Mouse (Mus musculus) stomach, postnatal 0 days (tissue): ENCODE measurements at regions not wholly inside any gene's neighbourhood (a gene's known extent, or its start where the extent isn't known, plus 50 kb on each side); places are given as distances from the start of the nearest gene placed in this dataset.

ENCODE experiments used
- ATAC-seq: fragments of 200-750 bp; cut with Nextera tagmentation; 2 replicates; pipeline ENCODE4 v1.8.0; 2017; ENCODE audit not compliant: low FRiP score, low TSS enrichment
- DNase-seq: peaks from one replicate; pipeline ENCODE4 v3.0.0-alpha.2; 2016; ENCODE audit warnings: low spot score
- H3K27ac ChIP-seq: fragments of 300-500 bp; sonication (generic); replicated peaks from 2 replicates; pipeline ENCODE4 v1.5.1; 2014; ENCODE audit warnings: mild to moderate bottlenecking, control low read depth
- H3K27me3 ChIP-seq: fragments of 300-500 bp; sonication (generic); 2 replicates; pipeline ENCODE4 v1.6.1; 2014; ENCODE audit warnings: low read length; ENCODE audit not compliant: control insufficient read depth, insufficient read depth
- H3K36me3 ChIP-seq: fragments of 300-500 bp; sonication (generic); 2 replicates; pipeline ENCODE4 v1.6.1; 2014; ENCODE audit warnings: low read length, mixed read lengths; ENCODE audit not compliant: control insufficient read depth, insufficient read depth
- H3K4me1 ChIP-seq: fragments of 300-500 bp; sonication (generic); replicated peaks from 2 replicates; pipeline ENCODE4 v1.6.1; 2014; ENCODE audit warnings: antibody characterized with exemption; ENCODE audit not compliant: control insufficient read depth, insufficient read depth
- H3K4me2 ChIP-seq: fragments of 300-500 bp; sonication (generic); replicated peaks from 2 replicates; pipeline ENCODE4 v1.6.1; 2014; ENCODE audit warnings: low read depth, mild to moderate bottlenecking, control low read depth, moderate library complexity
- H3K4me3 ChIP-seq: fragments of 300-500 bp; sonication (generic); 2 replicates; pipeline ENCODE4 v1.5.1; 2014; ENCODE audit warnings: low read depth, low read length, control low read depth
- H3K9ac ChIP-seq: fragments of 300-500 bp; sonication (generic); 2 replicates; pipeline ENCODE4 v1.6.1; 2014; ENCODE audit warnings: mild to moderate bottlenecking, low read length, control low read depth, mixed read lengths
- H3K9me3 ChIP-seq: fragments of 300-500 bp; sonication (generic); 2 replicates; pipeline ENCODE4 v1.6.1; 2016; ENCODE audit warnings: low read length; ENCODE audit not compliant: control insufficient read depth
- CTCF ChIP-seq: IDR thresholded peaks from 2 replicates; pipeline ENCODE4 v1.5.1; 2016; ENCODE audit warnings: antibody characterized with exemption, low read depth, mild to moderate bottlenecking, moderate library complexity
- EP300 ChIP-seq: optimal IDR thresholded peaks from 2 replicates; pipeline ENCODE3; 2016; ENCODE audit warnings: antibody characterized with exemption
- WGBS: fragments of 180-500 bp; shearing (Covaris S2); extraction: QIAGEN DNeasy Blood & Tissue Kit; methylation state at CpG from one replicate; pipeline ENCODE4 v1.1.7; 2014; 5-methylcytosine and 5-hydroxymethylcytosine counted together

- Histone ChIP-seq H3K9me3 (no peaks in the 10 kb centered on the region), H3K27ac (no peak overlapping the region), H3K4me1 (no peaks in the 10 kb centered on the region), H3K27me3 (no peaks in the 10 kb centered on the region), H3K4me3 (no peak overlapping the region), H3K4me2 (no peak overlapping the region), H3K36me3 (no peaks in the 10 kb centered on the region), H3K9ac (no peak overlapping the region)
- DNase-seq (no peak), ATAC-seq (no peak)
- 53% methylated on average over 20 of the region's 20 CpGs for WGBS
- TF ChIP-seq CTCF: no peak
- no peak for TF ChIP-seq EP300
Observed at GRCm38 (mm10) chr6:100155676-100156075, 131.6 kb downstream of the Rybp start.

- H3K4me2 ChIP-seq: no peak overlapping the region
- DNase-seq: no peak
- TF ChIP-seq EP300: no peak
- TF ChIP-seq CTCF: no peak
- H3K9me3 ChIP-seq: no peaks in the 10 kb centered on the region
- ATAC-seq: no peak
- 88% methylated on average over 1 of the region's 1 CpGs for WGBS
- no peaks in the 10 kb centered on the region for H3K27me3 ChIP-seq
- no peak overlapping the region for H3K9ac ChIP-seq
- H3K4me1 ChIP-seq: peaks cover 6% of the 10 kb centered on the region
- no peaks in the 10 kb centered on the region for H3K36me3 ChIP-seq
- no peak overlapping the region for H3K4me3 ChIP-seq
- H3K27ac ChIP-seq: no peak overlapping the region
Observed at GRCm38 (mm10) chr6:100151447-100151846, 135.8 kb downstream of the Rybp start.

- Histone ChIP-seq H3K36me3 (no peaks in the 10 kb centered on the region), H3K27ac (no peak overlapping the region), H3K4me3 (no peak overlapping the region), H3K4me1 (peaks cover 6% of the 10 kb centered on the region), H3K27me3 (no peaks in the 10 kb centered on the region), H3K4me2 (no peak overlapping the region), H3K9me3 (no peaks in the 10 kb centered on the region), H3K9ac (no peak overlapping the region)
- TF ChIP-seq EP300 (no peak), CTCF (peak; percentile 56)
- ATAC-seq (no peak), DNase-seq (no peak)
- 47% methylated on average over 6 of the region's 6 CpGs for WGBS
Observed at GRCm38 (mm10) chr6:100150703-100151208, 136.5 kb downstream of the Rybp start.

GRCm38 (mm10) chr6:100149458-100149852 is 137.8 kb downstream of the Rybp start:
- no peak overlapping the region for H3K27ac ChIP-seq
- no peak overlapping the region for H3K9ac ChIP-seq
- WGBS: 70% methylated on average over 5 of the region's 5 CpGs
- H3K4me1 ChIP-seq: peaks cover 9% of the 10 kb centered on the region
- H3K4me3 ChIP-seq: no peak overlapping the region
- TF ChIP-seq EP300 (no peak), CTCF (no peak)
- no peaks in the 10 kb centered on the region for H3K36me3 ChIP-seq
- no peak overlapping the region for H3K4me2 ChIP-seq
- no peaks in the 10 kb centered on the region for H3K9me3 ChIP-seq
- H3K27me3 ChIP-seq: no peaks in the 10 kb centered on the region
- no peak for DNase-seq
- no peak for ATAC-seq

- no peak overlapping the region for H3K27ac ChIP-seq
- no peak overlapping the region for H3K4me2 ChIP-seq
- H3K27me3 ChIP-seq: no peaks in the 10 kb centered on the region
- WGBS: 46% methylated on average over 4 of the region's 4 CpGs
- TF ChIP-seq CTCF: no peak
- TF ChIP-seq EP300: no peak
- H3K4me3 ChIP-seq: no peak overlapping the region
- ATAC-seq (no peak), DNase-seq (no peak)
- H3K4me1 ChIP-seq: peaks cover 10% of the 10 kb centered on the region
- H3K9me3 ChIP-seq: no peaks in the 10 kb centered on the region
- H3K36me3 ChIP-seq: no peaks in the 10 kb centered on the region
- H3K9ac ChIP-seq: no peak overlapping the region
Observed at GRCm38 (mm10) chr6:100148751-100149457, 138.4 kb downstream of the Rybp start.

GRCm38 (mm10) chr6:100146360-100146935 is 140.8 kb downstream of the Rybp start:
- Histone ChIP-seq H3K4me3 (no peak overlapping the region), H3K27me3 (no peaks in the 10 kb centered on the region), H3K27ac (no peak overlapping the region), H3K4me2 (no peak overlapping the region), H3K9ac (no peak overlapping the region), H3K9me3 (no peaks in the 10 kb centered on the region), H3K36me3 (no peaks in the 10 kb centered on the region), H3K4me1 (peaks cover 10% of the 10 kb centered on the region)
- no peak for TF ChIP-seq EP300
- no peak for TF ChIP-seq CTCF
- DNase-seq (peak; percentile 26), ATAC-seq (no peak)
- WGBS: 40% methylated on average over 5 of the region's 5 CpGs
